Mouse (Mus musculus) A20 (cell line): ENCODE results near the gene Mycbp.
A peak's percentile ranks its signal among the peaks of the same experiment; 100 is the strongest.
"Not testable (repeated sequence)": the region's sequence is repeated elsewhere in the genome, so short reads cannot be mapped to it uniquely, and the experiment has no call there.

Experiments
- DNase-seq: peaks from one replicate; pipeline ENCODE4 v3.0.0-alpha.2; 2011; ENCODE audit warnings: low read depth, low spot score

Mycbp gene

GRCm38 (mm10) chr4:123940878-123941277 lies 36.2 kb downstream of the Mycbp start:
- not testable (repeated sequence) for DNase-seq

- no peak for DNase-seq
Measured at GRCm38 (mm10) chr4:123946701-123947100, 42.1 kb downstream of the Mycbp start.

- DNase-seq: no peak
Measured at GRCm38 (mm10) chr4:123947149-123947548, 42.5 kb downstream of the Mycbp start.

- DNase-seq: no peak
Measured at GRCm38 (mm10) chr4:123948901-123949300, 44.3 kb downstream of the Mycbp start.

DNA sequence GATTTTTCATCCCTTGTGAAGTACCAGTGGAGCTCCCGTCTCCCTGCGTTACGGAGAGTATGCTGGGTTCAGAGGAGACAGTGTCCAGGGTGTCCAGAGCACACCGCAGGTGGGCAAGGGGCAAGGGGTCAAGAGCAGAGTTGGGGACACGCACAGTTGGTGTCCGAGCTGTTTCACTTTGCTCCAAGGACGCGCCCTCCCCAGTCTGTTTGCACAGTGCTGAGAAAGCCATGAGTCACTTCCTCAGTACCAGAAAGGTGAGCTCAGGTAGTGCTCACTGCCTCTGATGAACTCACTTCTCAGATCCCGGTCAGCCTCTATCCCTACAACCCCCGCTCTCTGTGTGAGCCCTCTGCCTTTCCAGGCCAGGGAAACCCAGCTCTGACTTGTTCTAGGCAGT lies 45.0 kb downstream of the Mycbp start:
- no peak for DNase-seq

DNA sequence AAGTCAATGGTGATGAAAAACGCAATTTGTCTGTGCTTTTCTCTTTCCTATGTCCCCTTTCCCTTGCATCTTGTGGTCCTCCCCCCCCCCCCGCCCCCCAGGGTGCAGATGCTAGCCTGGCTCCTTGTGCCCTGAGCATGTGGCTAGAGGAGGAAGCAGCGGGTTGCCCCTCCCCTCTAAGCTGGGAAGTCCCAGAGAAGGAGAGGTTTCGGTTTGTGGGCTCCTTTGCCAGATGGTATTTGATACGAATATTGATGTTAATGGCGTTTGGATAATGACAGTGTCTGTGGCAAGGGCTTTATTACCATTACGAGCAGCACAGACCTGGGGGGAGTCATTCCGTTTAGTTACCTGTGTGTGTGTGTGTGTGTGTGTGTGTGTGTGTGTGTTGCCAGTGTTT lies 47.4 kb downstream of the Mycbp start:
- DNase-seq: peak; percentile 26

DNA sequence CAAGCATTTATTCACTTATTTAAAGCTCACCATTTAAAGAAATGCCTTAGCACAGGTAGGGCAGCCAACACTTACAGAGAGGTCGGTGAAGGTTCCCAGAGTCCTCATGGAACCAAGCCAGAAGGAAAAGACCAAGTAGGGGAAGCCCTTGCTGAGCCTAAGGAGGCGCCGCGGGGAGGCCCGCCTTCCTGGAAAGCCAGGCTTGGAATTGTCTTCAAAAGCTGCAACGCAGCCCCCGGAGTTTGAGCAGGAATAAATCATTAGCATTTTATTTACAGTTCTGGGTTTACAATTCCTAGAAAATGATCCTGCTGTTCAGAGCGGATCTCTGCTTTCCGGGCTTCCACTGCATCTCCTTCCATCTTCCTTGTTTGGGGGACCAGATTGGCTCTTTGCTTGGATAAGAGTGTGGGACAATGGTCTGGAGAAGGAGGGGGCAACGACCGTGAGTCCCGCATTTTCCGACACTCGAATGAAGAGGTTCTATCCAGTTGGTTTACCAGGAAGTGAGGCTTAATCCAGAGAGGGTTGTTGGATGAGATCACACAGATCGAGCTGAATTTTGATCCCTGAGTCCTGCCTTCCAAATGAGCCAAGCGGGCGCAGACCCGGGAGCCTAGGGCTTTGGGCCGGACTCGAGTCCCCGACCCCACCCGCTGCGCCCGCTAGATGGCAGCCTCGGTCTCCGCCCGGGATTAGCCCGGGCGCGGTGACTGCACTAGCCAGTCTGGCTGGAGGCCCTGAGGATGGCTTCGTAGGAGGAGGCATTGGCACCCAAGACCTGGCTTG lies 52.3 kb downstream of the Mycbp start:
- peak; percentile 55 for DNase-seq

GRCm38 (mm10) chr4:123957492-123957808 lies 52.8 kb downstream of the Mycbp start:
- no peak for DNase-seq

GRCm38 (mm10) chr4:123957891-123958290 lies 53.3 kb downstream of the Mycbp start:
- DNase-seq: no peak

GRCm38 (mm10) chr4:123960955-123961354 lies 56.3 kb downstream of the Mycbp start:
- no peak for DNase-seq
